Mouse (Mus musculus) liver, embryonic 11.5 days (tissue): ENCODE results near the gene Hoxa3. TPM values are rescaled to one million over a fixed set of nuclear protein-coding genes. Genes with fewer than 3 reads are reported as not detected.

Experiments
- ATAC-seq: fragments of 200-750 bp; cut with Nextera tagmentation; replicated peaks from 2 replicates; pipeline ENCODE4 v1.8.0; 2017; ENCODE audit warnings: moderate number of reproducible peaks, mild to moderate bottlenecking, moderate TSS enrichment, moderate library complexity; ENCODE audit not compliant: low FRiP score
- DNase-seq: peaks from one replicate; pipeline ENCODE4 v3.0.0-alpha.2; 2017; ENCODE audit warnings: low spot score
- H3K27ac ChIP-seq: fragments of 300-500 bp; sonication (generic); 2 replicates; pipeline ENCODE4 v1.5.1; 2014; ENCODE audit warnings: mild to moderate bottlenecking, low read depth, low read length, control low read depth
- H3K27me3 ChIP-seq: fragments of 300-500 bp; sonication (generic); replicated peaks from 2 replicates; pipeline ENCODE4 v1.6.1; 2014; ENCODE audit warnings: low read length, mixed read lengths; ENCODE audit not compliant: control insufficient read depth, insufficient read depth
- H3K36me3 ChIP-seq: fragments of 300-500 bp; sonication (generic); 2 replicates; pipeline ENCODE4 v1.6.1; 2014; ENCODE audit warnings: mild to moderate bottlenecking, low read length, moderate library complexity, mixed read lengths; ENCODE audit not compliant: control insufficient read depth, insufficient read depth
- H3K4me1 ChIP-seq: fragments of 300-500 bp; sonication (generic); replicated peaks from 2 replicates; pipeline ENCODE4 v1.6.1; 2014; ENCODE audit warnings: low read length, mixed read lengths; ENCODE audit not compliant: control insufficient read depth, insufficient read depth
- H3K4me2 ChIP-seq: fragments of 300-500 bp; sonication (generic); 2 replicates; pipeline ENCODE4 v1.6.1; 2014; ENCODE audit warnings: mild to moderate bottlenecking, control low read depth, moderate library complexity
- H3K4me3 ChIP-seq: fragments of 300-500 bp; sonication (generic); 2 replicates; pipeline ENCODE4 v1.5.1; 2014; ENCODE audit warnings: low read depth, low read length, control low read depth
- H3K9ac ChIP-seq: fragments of 300-500 bp; sonication (generic); 2 replicates; pipeline ENCODE4 v1.6.1; 2014; ENCODE audit warnings: low read depth, low read length, control low read depth
- H3K9me3 ChIP-seq: fragments of 300-500 bp; sonication (generic); 2 replicates; pipeline ENCODE4 v1.6.1; 2016; ENCODE audit warnings: low read length, inconsistent platforms, mixed read lengths; ENCODE audit not compliant: control insufficient read depth
- WGBS: fragments of 180-500 bp; shearing (Covaris S2); extraction: QIAGEN DNeasy Blood & Tissue Kit; methylation state at CpG from one replicate; pipeline ENCODE4 v1.1.7; 2014; 5-methylcytosine and 5-hydroxymethylcytosine counted together
- polyA plus RNA-seq: library from polyadenylated mRNA; unstranded; fragments of >200 nt; fragmentation: Nextera tagmentation; extraction: Ambion mirVana; gene quantifications from 2 replicates; pipeline ENCODE4 v1.2.1, GENCODE M21; 2014

Hoxa3 gene
- polyA plus RNA-seq, 1 experiment from 2014 or later, result 2.9 TPM

DNA sequence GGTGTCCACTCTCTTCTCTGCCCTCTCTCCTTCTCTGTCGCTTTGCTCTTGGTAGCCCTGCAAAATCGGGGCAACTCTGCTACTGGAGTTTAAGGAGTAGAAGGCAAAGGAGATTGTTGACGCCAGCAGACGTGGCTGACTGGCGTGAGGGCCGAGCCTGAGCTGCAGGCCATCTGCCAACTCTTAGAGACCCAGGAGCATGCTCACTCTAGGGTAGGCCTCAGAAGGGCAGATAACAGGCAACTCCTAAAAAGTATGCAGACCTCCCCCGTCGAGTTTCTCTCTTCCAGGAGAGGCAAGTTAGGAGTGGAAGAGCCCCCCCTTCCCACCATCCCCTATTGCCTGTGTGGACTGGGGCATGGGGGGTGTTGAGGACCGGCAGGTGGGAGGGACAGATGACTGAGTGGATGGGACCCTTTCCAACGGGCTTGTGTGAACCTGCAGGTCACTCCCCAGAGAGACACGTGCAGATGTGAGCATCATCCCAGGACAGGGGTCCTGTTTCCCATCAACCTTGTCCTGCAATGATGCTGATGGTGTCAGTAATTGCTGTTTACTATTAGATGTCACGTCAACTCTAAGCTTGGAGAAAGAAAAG is 53.9 kb downstream of the Hoxa3 start:
- no peak for ATAC-seq
- 13% methylated on average over 12 of the region's 12 CpGs for WGBS

DNA sequence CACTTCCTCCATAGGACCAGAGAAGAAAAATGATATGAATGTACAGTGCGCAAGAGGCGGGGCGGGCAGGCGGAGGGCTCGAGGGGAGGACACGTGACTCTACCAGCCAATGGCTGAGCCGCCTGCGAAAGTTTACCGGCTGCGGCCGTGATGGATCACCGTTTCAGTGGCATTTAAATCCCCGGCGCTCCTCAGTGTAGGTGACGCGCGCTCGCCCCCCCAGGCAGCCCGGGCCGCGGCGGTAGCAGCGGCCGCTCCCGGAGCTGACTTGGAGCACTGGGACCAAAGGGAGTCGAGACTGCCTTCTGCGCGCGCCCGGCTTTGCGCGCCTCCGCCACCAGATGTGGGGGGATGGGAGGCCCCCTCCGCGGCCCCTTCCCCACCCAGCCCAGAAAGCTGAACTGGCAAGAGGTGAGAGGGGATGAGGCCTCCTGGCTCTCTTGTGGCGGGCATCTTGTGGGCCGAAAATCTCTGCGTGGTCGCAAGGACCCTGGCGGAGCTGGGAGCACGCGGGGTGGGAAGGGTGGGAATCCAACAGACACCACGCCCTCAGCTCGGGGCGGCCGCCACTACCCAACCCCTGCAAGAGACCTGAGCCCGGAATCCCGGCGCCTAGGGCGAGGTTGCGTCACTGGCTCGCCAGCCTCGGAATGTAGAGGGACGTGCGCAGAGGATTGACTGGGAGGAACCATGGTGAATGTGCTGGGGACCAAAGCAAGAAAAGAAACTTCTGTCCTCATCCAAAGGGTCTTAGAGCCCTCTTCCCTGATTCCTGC is 54.7 kb downstream of the Hoxa3 start, which contains the start of gene Hoxa1:
Gene Hoxa1 (minus strand): TSS at position 42 of the 776 bp plus-strand sequence.
- Histone ChIP-seq H3K36me3 (no peaks in the 10 kb centered on the region), H3K4me3 (peak within 1 kb of the TSS; percentile 66), H3K9me3 (no peaks in the 10 kb centered on the region), H3K9ac (peak within 1 kb of the TSS; percentile 55), H3K4me2 (peak within 1 kb of the TSS; percentile 83), H3K4me1 (no peaks in the 10 kb centered on the region), H3K27ac (peak within 1 kb of the TSS; percentile 84), H3K27me3 (peaks cover 97% of the 10 kb centered on the region)
- ATAC-seq, result peak; percentile 73
- DNase-seq, result peak; percentile 78
- 1% methylated on average over 55 of the region's 55 CpGs for WGBS

More for the DNA sequence above, 53.9 kb downstream of the Hoxa3 start:
- Histone ChIP-seq H3K27me3 (peaks cover 97% of the 10 kb centered on the region), H3K4me3 (peak overlapping the region; percentile 66), H3K9ac (peak overlapping the region; percentile 55), H3K4me1 (no peaks in the 10 kb centered on the region), H3K4me2 (peak overlapping the region; percentile 83), H3K36me3 (no peaks in the 10 kb centered on the region), H3K27ac (peak overlapping the region; percentile 84), H3K9me3 (no peaks in the 10 kb centered on the region)
- peak; percentile 55 for DNase-seq

DNA sequence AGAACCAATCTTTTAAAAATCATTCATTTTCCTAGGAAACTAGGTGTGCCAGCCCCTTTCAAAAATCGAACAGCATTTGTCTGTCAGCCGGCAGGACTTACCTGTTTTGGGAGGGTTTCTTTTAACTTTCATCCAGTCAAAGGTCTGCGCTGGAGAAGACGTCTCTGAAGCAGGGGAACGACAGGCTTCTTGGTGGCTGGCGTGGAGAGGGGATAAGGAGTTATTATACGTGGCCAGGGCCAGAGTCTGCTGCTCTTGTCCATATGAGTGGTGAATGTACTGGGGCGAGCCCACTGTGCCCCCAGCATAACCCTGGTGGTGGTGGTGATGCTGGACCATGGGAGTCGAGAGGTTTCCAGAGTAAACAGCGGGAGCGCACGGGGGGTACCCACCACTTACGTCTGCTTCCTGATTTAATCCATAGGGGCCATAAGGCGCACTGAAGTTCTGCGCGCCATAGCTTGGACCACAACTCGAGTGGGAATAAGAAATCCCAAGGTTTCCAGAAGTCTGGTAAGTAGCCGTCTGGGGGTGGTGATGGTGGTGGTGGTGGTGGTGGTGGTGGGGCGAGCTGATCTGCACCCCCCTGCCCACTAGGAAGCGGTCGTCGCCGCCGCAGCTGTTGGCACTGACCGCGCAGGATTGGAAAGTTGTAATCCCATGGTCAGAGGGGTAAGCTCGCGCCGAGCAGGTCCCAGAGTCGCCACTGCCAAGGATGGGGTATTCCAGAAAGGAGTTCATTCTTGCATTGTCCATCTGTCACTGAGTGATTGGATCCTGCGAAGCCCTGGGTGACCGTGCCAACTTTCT is 55.5 kb downstream of the Hoxa3 start:
- WGBS, result 2% methylated on average over 32 of the region's 32 CpGs
- Histone ChIP-seq H3K9ac (no peak overlapping the region), H3K4me3 (peak overlapping the region; percentile 66), H3K27me3 (peaks cover 97% of the 10 kb centered on the region), H3K4me1 (no peaks in the 10 kb centered on the region), H3K9me3 (no peaks in the 10 kb centered on the region), H3K4me2 (peak overlapping the region; percentile 83), H3K27ac (no peak overlapping the region), H3K36me3 (no peaks in the 10 kb centered on the region)
- DNase-seq, result no peak
- no peak; the same call in 1 of the 2 replicates for ATAC-seq

DNA sequence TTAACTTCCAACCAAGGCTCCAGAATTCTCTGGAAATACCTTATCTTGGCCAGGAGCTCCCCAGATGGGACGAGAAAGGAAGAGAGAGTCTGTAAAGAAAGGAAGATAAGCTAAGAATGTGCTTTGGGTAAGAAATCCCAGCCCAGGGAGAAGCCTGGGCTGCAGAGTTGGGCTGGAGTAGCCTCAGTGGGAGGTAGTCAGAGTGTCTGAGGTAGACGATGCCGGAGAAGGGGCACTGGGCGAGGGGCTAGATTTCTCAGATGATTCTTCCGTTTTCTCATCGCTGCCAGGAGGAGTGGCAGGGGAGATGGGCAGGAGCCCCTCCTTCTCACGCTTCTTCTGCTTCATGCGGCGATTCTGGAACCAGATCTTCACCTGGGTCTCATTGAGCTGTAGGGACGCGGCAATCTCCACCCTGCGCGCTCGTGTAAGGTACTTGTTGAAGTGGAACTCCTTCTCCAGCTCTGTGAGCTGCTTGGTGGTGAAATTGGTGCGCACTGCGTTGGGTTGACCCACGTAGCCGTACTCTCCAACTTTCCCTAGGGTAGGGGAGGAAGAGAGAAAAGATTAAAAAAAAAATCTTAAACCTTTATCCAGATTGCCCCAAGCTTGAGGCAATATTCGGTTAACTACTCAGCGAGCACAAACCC is 56.5 kb downstream of the Hoxa3 start:
- DNase-seq, result no peak
- Histone ChIP-seq H3K4me3 (peak overlapping the region; percentile 66; the same call in 1 of the 2 replicates), H3K9me3 (no peaks in the 10 kb centered on the region), H3K27me3 (peaks cover 95% of the 10 kb centered on the region), H3K4me2 (peak overlapping the region; percentile 83), H3K9ac (no peak overlapping the region), H3K27ac (no peak overlapping the region), H3K36me3 (no peaks in the 10 kb centered on the region), H3K4me1 (no peaks in the 10 kb centered on the region)
- no peak for ATAC-seq
- WGBS, result 4% methylated on average over 20 of the region's 20 CpGs

DNA sequence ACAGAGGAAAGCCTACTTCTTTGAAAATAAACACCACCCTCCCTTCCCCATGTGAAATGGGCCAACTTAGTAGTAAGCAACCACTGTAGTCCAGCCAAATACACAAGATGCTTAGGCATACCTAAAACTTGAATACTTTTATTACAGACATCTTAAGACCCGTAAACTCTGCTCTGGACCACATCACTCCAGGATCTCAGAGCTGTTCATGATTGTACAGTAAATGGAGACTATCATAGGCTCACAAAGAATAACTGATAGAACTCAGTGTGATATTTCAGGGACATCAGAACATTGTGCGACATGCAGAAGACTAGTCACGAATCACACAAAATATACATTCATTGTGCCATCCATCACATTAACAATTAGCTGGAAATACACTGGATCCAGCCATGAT is 57.7 kb downstream of the Hoxa3 start:
- Histone ChIP-seq H3K27ac (no peak overlapping the region), H3K4me1 (no peaks in the 10 kb centered on the region), H3K9me3 (no peaks in the 10 kb centered on the region), H3K27me3 (peaks cover 97% of the 10 kb centered on the region), H3K4me2 (no peak overlapping the region), H3K4me3 (no peak overlapping the region), H3K9ac (no peak overlapping the region), H3K36me3 (no peaks in the 10 kb centered on the region)
- DNase-seq (no peak), ATAC-seq (no peak)
- WGBS, result 57% methylated on average over 3 of the region's 3 CpGs

DNA sequence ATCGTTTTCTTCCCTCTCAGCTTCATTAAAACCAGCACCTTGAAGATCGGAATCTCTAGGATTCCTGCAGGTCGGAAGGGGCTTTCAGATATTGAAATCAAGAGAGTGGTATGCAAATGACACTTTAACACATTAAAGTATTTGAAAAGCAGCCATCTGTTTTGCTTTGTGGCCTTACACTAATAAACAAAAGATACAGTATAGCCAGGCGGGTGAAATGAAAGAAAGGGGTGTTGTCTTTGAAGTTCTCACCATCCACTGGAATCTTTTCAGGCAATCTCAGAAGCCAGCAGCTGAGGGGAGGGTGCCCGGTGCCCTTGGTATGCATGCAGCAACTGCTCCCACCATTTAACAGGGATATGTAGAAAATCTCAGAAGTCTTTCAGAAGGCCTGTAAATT is 59.1 kb downstream of the Hoxa3 start:
- H3K4me1 ChIP-seq, result no peaks in the 10 kb centered on the region
- no peak overlapping the region for H3K27ac ChIP-seq
- DNase-seq, result no peak
- no peak overlapping the region for H3K4me3 ChIP-seq
- no peak for ATAC-seq
- H3K4me2 ChIP-seq, result no peak overlapping the region
- no peaks in the 10 kb centered on the region for H3K36me3 ChIP-seq
- no peak overlapping the region for H3K9ac ChIP-seq
- 32% methylated on average over 5 of the region's 5 CpGs for WGBS
- H3K27me3 ChIP-seq, result peaks cover 96% of the 10 kb centered on the region
- H3K9me3 ChIP-seq, result no peaks in the 10 kb centered on the region

DNA sequence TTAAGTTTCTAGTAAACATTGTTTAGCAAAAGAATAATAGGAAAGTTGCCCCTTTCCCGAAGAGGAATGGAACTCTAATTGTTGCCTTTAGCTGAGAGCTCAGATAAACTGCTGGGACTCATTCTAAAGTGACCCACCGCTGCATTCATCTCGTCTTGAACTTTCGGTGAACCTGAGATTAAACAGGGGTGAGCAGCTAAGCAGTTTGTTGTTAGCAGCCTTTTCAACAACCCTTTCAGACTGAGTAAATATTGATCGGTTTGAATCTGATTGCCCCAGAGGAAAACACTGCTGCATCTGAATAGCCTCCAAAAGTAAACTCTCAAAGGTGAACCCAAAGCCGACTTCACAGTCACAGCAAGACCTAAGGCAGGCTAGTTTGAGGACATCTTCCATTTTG is 59.9 kb downstream of the Hoxa3 start:
- ATAC-seq (no peak), DNase-seq (no peak)
- no peak overlapping the region for H3K4me2 ChIP-seq
- 4% methylated on average over 6 of the region's 6 CpGs for WGBS
- no peak overlapping the region for H3K27ac ChIP-seq
- no peaks in the 10 kb centered on the region for H3K9me3 ChIP-seq
- no peak overlapping the region for H3K4me3 ChIP-seq
- no peak overlapping the region for H3K9ac ChIP-seq
- peaks cover 89% of the 10 kb centered on the region for H3K27me3 ChIP-seq
- H3K4me1 ChIP-seq, result no peaks in the 10 kb centered on the region
- H3K36me3 ChIP-seq, result no peaks in the 10 kb centered on the region
